ENCODE assay signal across 9 mouse cellular contexts in the genomic region with DNA sequence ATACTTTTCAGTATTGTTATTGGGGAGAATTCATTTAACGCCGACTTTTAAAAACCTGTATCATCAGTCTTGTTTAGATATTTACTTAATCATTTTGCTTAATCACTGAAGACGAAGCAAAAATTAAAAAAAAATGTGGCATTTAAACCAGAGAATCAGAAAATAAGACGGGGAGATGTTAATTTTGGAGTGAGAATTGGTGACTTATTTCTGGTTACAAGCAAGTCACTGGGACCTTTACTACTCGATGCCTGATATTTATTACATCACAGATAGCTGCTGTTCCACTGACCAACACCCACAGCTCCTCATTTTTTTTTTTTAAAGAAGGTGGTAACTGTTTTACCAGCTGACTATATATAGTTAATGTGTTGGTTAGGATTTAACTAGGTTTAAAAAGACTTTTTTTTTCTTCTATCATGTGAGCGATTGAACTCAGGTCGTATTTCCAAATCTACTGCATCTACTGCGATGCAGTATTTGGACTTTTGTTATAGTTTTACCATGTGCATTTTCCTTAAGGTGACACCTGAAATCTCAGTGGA. TPM values are rescaled to one million over a fixed set of nuclear protein-coding genes. Genes with fewer than 3 reads are reported as not detected.
DNase-seq lines count a peak whose midpoint lies in the region; ATAC-seq and TF ChIP-seq lines count a peak whose summit lies in the region.
"Had no signal": no experiment of that assay in that cellular context is flagged by ENCODE, and none has a peak within 500 bp of the region (broad histone marks: within the 10 kb centered on the region; RNA-seq: fewer than 3 reads in every experiment).

No protein-coding gene starts in this region.

- H3K9ac ChIP-seq in heart, embryonic 11.5 days (ENCODE audit: low read depth, low read length), result peak overlapping the region; percentile 100; the same call in 1 of the 2 replicates
- H3K9ac ChIP-seq in ES-Bruce4 (ENCODE audit: low read depth, poor library complexity, severe bottlenecking), result peak overlapping the region; percentile 99
- peak overlapping the region; percentile 99 for H3K9ac ChIP-seq in forebrain, embryonic 13.5 days
- H3K9ac ChIP-seq in liver, embryonic 16.5 days (ENCODE audit: low read depth, low read length), result peak overlapping the region; percentile 100

- TF ChIP-seq EP300 in ES-Bruce4 (IDR thresholded peaks at IDR 0.05; ENCODE audit: insufficient read depth, low read depth, low read length), result no peak

- peaks cover 4% of the 10 kb centered on the region for H3K36me3 ChIP-seq in heart, embryonic 11.5 days (ENCODE audit: control insufficient read depth, insufficient read depth, low read length)
- H3K36me3 ChIP-seq in ES-Bruce4 (ENCODE audit: control insufficient read depth, insufficient read depth, low read length, poor library complexity, severe bottlenecking), result peaks cover 10% of the 10 kb centered on the region
- peaks cover 5% of the 10 kb centered on the region; the same call in 1 of the 2 replicates for H3K36me3 ChIP-seq in forebrain, embryonic 13.5 days (ENCODE audit: poor library complexity, severe bottlenecking)
- peaks cover 9% of the 10 kb centered on the region; the same call in 1 of the 2 replicates for H3K36me3 ChIP-seq in liver, embryonic 16.5 days (ENCODE audit: control insufficient read depth, insufficient read depth)

- ATAC-seq in heart, embryonic 11.5 days (replicated peaks; ENCODE audit: insufficient number of reproducible peaks, low FRiP score, low TSS enrichment), result no peak
- ATAC-seq in forebrain, embryonic 13.5 days, result no peak
- ATAC-seq in liver, embryonic 16.5 days (ENCODE audit: low read depth), result peak; percentile 31

- H3K4me1 ChIP-seq in heart, embryonic 11.5 days (ENCODE audit: control insufficient read depth, insufficient read depth, low read length), result peaks cover 11% of the 10 kb centered on the region
- no peaks in the 10 kb centered on the region for H3K4me1 ChIP-seq in ES-Bruce4 (ENCODE audit: control insufficient read depth, insufficient read depth, low read length)
- H3K4me1 ChIP-seq in forebrain, embryonic 13.5 days, result peaks cover 13% of the 10 kb centered on the region
- H3K4me1 ChIP-seq in liver, embryonic 16.5 days (ENCODE audit: control insufficient read depth, low read depth, low read length), result peaks cover 20% of the 10 kb centered on the region

- no peak for TF ChIP-seq POLR2A in ES-Bruce4 (IDR thresholded peaks at IDR 0.05; ENCODE audit: insufficient read depth, low read length)

- peak overlapping the region; percentile 98 for H3K4me3 ChIP-seq in heart, embryonic 11.5 days (ENCODE audit: low read depth, low read length)
- peak overlapping the region; percentile 24; the same call in 1 of the 2 replicates for H3K4me3 ChIP-seq in ES-Bruce4 (ENCODE audit: low read depth, low read length)
- peak overlapping the region; percentile 86 for H3K4me3 ChIP-seq in forebrain, embryonic 13.5 days
- H3K4me3 ChIP-seq in liver, embryonic 16.5 days (ENCODE audit: low read depth, low read length), result peak overlapping the region; percentile 95

- H3K27ac ChIP-seq in heart, embryonic 11.5 days (ENCODE audit: low read depth, low read length), result no peak overlapping the region
- H3K27ac ChIP-seq in ES-Bruce4 (ENCODE audit: insufficient read depth, low read length), result no peak overlapping the region
- peak overlapping the region; percentile 100 for H3K27ac ChIP-seq in forebrain, embryonic 13.5 days
- H3K27ac ChIP-seq in liver, embryonic 16.5 days (ENCODE audit: low read length), result no peak overlapping the region

- TF ChIP-seq CTCF in ES-Bruce4 (IDR thresholded peaks at IDR 0.05; ENCODE audit: low read depth, low read length), result no peak

- no peak for DNase-seq in heart, postnatal 4 days
- DNase-seq in adrenal gland, postnatal 25 days, result no peak
- no peak for DNase-seq in layer of hippocampus, adult 11-12 months (ENCODE audit: low spot score)
- DNase-seq in gastrocnemius, postnatal 25 days, result no peak

- no peaks in the 10 kb centered on the region for H3K27me3 ChIP-seq in heart, embryonic 11.5 days (ENCODE audit: control insufficient read depth, insufficient read depth, low read length)
- H3K27me3 ChIP-seq in ES-Bruce4 (ENCODE audit: control insufficient read depth, insufficient read depth, low read length, poor library complexity, severe bottlenecking), result no peaks in the 10 kb centered on the region
- H3K27me3 ChIP-seq in forebrain, embryonic 13.5 days, result no peaks in the 10 kb centered on the region
- no peaks in the 10 kb centered on the region for H3K27me3 ChIP-seq in liver, embryonic 16.5 days (ENCODE audit: control insufficient read depth, insufficient read depth, low read depth, low read length)
- H3K27me3 ChIP-seq: Patski had no signal

- 23% methylated on average over 8 of the region's 8 CpGs for WGBS in heart, embryonic 11.5 days (ENCODE audit: insufficient replicate concordance)
- 20% methylated on average over 8 of the region's 8 CpGs for WGBS in forebrain, embryonic 13.5 days
- 18% methylated on average over 8 of the region's 8 CpGs for WGBS in liver, embryonic 16.5 days (ENCODE audit: insufficient replicate concordance)

- H3K9me3 ChIP-seq in heart, embryonic 11.5 days (replicated peaks; ENCODE audit: control insufficient read depth, low read length), result no peaks in the 10 kb centered on the region
- H3K9me3 ChIP-seq in ES-Bruce4 (replicated peaks; ENCODE audit: control insufficient read depth, insufficient read depth, low read length, poor library complexity, severe bottlenecking), result no peaks in the 10 kb centered on the region
- no peaks in the 10 kb centered on the region for H3K9me3 ChIP-seq in forebrain, embryonic 13.5 days (replicated peaks)
- H3K9me3 ChIP-seq in liver, embryonic 16.5 days (replicated peaks; ENCODE audit: control insufficient read depth, low read length), result no peaks in the 10 kb centered on the region

- peak overlapping the region; percentile 71 for H3K4me2 ChIP-seq in heart, embryonic 11.5 days
- peak overlapping the region; percentile 62 for H3K4me2 ChIP-seq in forebrain, embryonic 13.5 days
- H3K4me2 ChIP-seq in liver, embryonic 16.5 days (ENCODE audit: low read depth, low read length), result peak overlapping the region; percentile 66

RNA-seq across cellular contexts. Expression of gene Selenot, which starts 1.1 kb away (rescaled TPM):
- 25.3 and 27.1 TPM in 2 replicates for polyA plus RNA-seq in heart, embryonic 11.5 days (2014; fragmentation: Nextera tagmentation; extraction: Ambion mirVana)
- total RNA-seq in heart, postnatal 4 days (2021), result 100 to 1,000 TPM; 117 to 120 TPM
- polyA plus RNA-seq in ES-Bruce4 (2011; ENCODE audit: insufficient read depth, insufficient read length, low read depth, missing spikeins), result 121 and 134 TPM in 2 replicates
- polyA plus RNA-seq in forebrain, embryonic 13.5 days (2015; fragmentation: Nextera tagmentation; extraction: Ambion mirVana), result 21.8 and 22.2 TPM in 2 replicates
- 9.7 and 11.7 TPM in 2 replicates for polyA plus RNA-seq in liver, embryonic 16.5 days (2015; fragmentation: Nextera tagmentation; extraction: Ambion mirVana)
- total RNA-seq in adrenal gland, postnatal 25 days (2021), result 136 and 137 TPM in 2 replicates
- 100 to 1,000 TPM; 112 to 114 TPM for total RNA-seq in gastrocnemius, postnatal 25 days (2021)

RNA-seq across cellular contexts. Expression of gene Serp1, which starts 51.9 kb away (rescaled TPM):
- 107 and 121 TPM in 2 replicates for polyA plus RNA-seq in heart, embryonic 11.5 days (2014; fragmentation: Nextera tagmentation; extraction: Ambion mirVana)
- total RNA-seq in heart, postnatal 4 days (2021), result 10 to 100 TPM; 25.6 to 26.7 TPM
- polyA plus RNA-seq in ES-Bruce4 (2011; ENCODE audit: insufficient read depth, insufficient read length, low read depth, missing spikeins), result 47.4 and 48.0 TPM in 2 replicates
- 99.0 and 99.3 TPM in 2 replicates for polyA plus RNA-seq in forebrain, embryonic 13.5 days (2015; fragmentation: Nextera tagmentation; extraction: Ambion mirVana)
- polyA plus RNA-seq in liver, embryonic 16.5 days (2015; fragmentation: Nextera tagmentation; extraction: Ambion mirVana), result 104 and 105 TPM in 2 replicates
- total RNA-seq in adrenal gland, postnatal 25 days (2021), result 83.3 and 90.6 TPM in 2 replicates
- total RNA-seq in gastrocnemius, postnatal 25 days (2021), result 10 to 100 TPM in 1 of 2 experiments, 1 to 10 TPM in 1; 7.5 to 10.1 TPM

RNA-seq across cellular contexts. Expression of gene Eif2a, which starts 52.0 kb away (rescaled TPM):
- polyA plus RNA-seq in heart, embryonic 11.5 days (2014; fragmentation: Nextera tagmentation; extraction: Ambion mirVana), result 42.6 and 44.0 TPM in 2 replicates
- total RNA-seq in heart, postnatal 4 days (2021), result 10 to 100 TPM; 40.9 to 42.8 TPM
- 184 and 196 TPM in 2 replicates for polyA plus RNA-seq in ES-Bruce4 (2011; ENCODE audit: insufficient read depth, insufficient read length, low read depth, missing spikeins)
- polyA plus RNA-seq in forebrain, embryonic 13.5 days (2015; fragmentation: Nextera tagmentation; extraction: Ambion mirVana), result 53.2 and 54.9 TPM in 2 replicates
- polyA plus RNA-seq in liver, embryonic 16.5 days (2015; fragmentation: Nextera tagmentation; extraction: Ambion mirVana), result 22.2 and 23.1 TPM in 2 replicates
- 55.7 and 56.2 TPM in 2 replicates for total RNA-seq in adrenal gland, postnatal 25 days (2021)
- total RNA-seq in gastrocnemius, postnatal 25 days (2021), result 10 to 100 TPM; 38.7 to 41.2 TPM

RNA-seq across cellular contexts. Expression of gene Erich6, which starts 59.4 kb away (rescaled TPM):
- 0.09 and 0.13 TPM in 2 replicates for polyA plus RNA-seq in heart, embryonic 11.5 days (2014; fragmentation: Nextera tagmentation; extraction: Ambion mirVana)
- total RNA-seq in heart, postnatal 4 days (2021), result under 1 TPM; 0.16 to 0.24 TPM
- not detected in 2 replicates for polyA plus RNA-seq in ES-Bruce4 (2011; ENCODE audit: insufficient read depth, insufficient read length, low read depth, missing spikeins)
- polyA plus RNA-seq in forebrain, embryonic 13.5 days (2015; fragmentation: Nextera tagmentation; extraction: Ambion mirVana), result 0.09 and 0.18 TPM in 2 replicates
- not detected in 2 replicates for polyA plus RNA-seq in liver, embryonic 16.5 days (2015; fragmentation: Nextera tagmentation; extraction: Ambion mirVana)
- total RNA-seq in adrenal gland, postnatal 25 days (2021), result not detected in 2 replicates
- not detected for total RNA-seq in gastrocnemius, postnatal 25 days (2021)

Comparison
In these comparisons a context has a peak if more than half of its experiments do, and no peak if none do; other contexts are left out.
1. H3K4me3 ChIP-seq: peak in every context shown above with its lines; median percentile 98 in heart, embryonic 11.5 days; 95 in liver, embryonic 16.5 days; 86 in forebrain, embryonic 13.5 days; 24 in ES-Bruce4.